Comparison of ENCODE assay signal across 8 mouse cellular contexts in the genomic region with DNA sequence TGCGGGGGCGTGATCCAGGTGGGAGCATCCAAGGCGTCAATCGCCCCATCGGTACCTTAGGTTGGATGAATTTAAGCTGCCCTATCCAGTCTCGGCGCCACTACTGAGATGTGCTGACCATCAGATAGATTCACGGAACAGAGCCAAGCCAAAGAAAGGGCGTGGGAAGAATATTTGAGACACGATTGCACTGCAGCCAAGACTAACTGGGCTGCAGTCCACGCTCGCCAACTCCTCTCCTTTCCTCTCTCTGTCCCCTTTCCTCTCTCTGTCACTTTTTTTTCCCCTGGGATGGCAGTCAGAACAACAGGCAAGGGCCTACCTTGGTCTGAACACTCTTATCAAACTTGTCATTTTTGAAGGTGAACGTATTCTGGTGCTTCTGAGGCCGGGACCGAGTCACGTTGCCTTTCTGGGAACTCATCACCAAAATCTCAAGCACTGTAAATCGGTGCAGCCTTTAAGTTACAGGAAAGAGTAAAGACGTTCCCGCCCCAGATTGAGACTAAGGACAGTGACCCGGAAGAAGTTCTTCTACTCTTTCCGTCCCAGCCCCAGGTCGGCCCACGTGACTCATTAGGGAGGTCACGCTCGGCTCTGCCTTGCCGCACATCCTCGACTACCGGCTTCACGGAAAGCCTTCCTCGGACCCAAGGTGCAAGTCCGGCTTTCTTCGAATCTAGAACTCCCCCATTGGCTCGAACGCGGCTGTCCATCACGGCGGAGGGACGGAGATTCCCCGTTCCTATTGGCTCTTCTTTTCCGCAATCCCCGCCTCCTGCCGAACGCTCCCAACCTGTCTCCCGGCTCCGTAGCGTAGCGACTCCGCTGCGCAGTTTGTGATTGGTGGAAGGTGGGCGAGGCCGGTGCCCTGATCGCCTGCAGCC. TPM values are rescaled to one million over a fixed set of nuclear protein-coding genes. Genes with fewer than 3 reads are reported as not detected.
DNase-seq lines count a peak whose midpoint lies in the region; ATAC-seq and TF ChIP-seq lines count a peak whose summit lies in the region.

A gene (minus strand): TSS at position 692 of the 887 bp plus-strand sequence.

- H3K9me3 ChIP-seq in ES-E14 (ENCODE audit: control insufficient read depth, insufficient read depth, low read depth, low read length): no peaks in the 10 kb centered on the region
- no peaks in the 10 kb centered on the region for H3K9me3 ChIP-seq in forebrain, embryonic 15.5 days

- DNase-seq in ES-E14 (ENCODE audit: low read depth, low spot score): peak; percentile 95
- DNase-seq in cerebellum, adult 11-12 months: peak; percentile 99
- peak; percentile 96 for DNase-seq in heart, postnatal 25 days (ENCODE audit: low spot score)
- peak; percentile 94 to 97 for DNase-seq in layer of hippocampus, adult 18-20 months (ENCODE audit: low spot score in 2 of 2)
- DNase-seq in lung, adult 2 months: peak; percentile 96
- peak; percentile 93 to 96 for DNase-seq in thymus, adult 18-20 months

- no peak for TF ChIP-seq CTCF in lung, adult 2 months (IDR thresholded peaks at IDR 0.05; ENCODE audit: insufficient read depth, low read length)

- H3K4me2 ChIP-seq in forebrain, embryonic 15.5 days (replicated peaks): peak within 1 kb of the TSS; percentile 79

- peak within 1 kb of the TSS; percentile 79 for H3K27ac ChIP-seq in ES-E14 (ENCODE audit: insufficient read depth, low read depth, low read length, poor library complexity, severe bottlenecking)
- peak within 1 kb of the TSS; percentile 98 for H3K27ac ChIP-seq in forebrain, embryonic 15.5 days (replicated peaks)

- intact Hi-C loops in heart, postnatal 25 days (cut with DNase I): loop anchor here (5.0 kb wide), 2 partner anchors 80 to 85 kb away; no protein-coding TSS in a partner anchor

- 5% methylated on average over 52 of the region's 52 CpGs for WGBS in forebrain, embryonic 15.5 days
- 4% methylated on average over 52 of the region's 52 CpGs for WGBS in lung, adult 2 months

- H3K27me3 ChIP-seq in forebrain, embryonic 15.5 days: no peaks in the 10 kb centered on the region

- peak; percentile 99 for ATAC-seq in forebrain, embryonic 15.5 days (replicated peaks)
- ATAC-seq in neutrophil, adult 5-6 weeks (ENCODE audit: extremely low read depth, insufficient number of reproducible peaks, low FRiP score, poor library complexity, severe bottlenecking): peak; percentile 94

- TF ChIP-seq POLR2A in lung, adult 2 months (IDR thresholded peaks at IDR 0.05; ENCODE audit: borderline replicate concordance, extremely low read depth, low read depth, low read length): peak; percentile 38; the same call in 1 of the 2 replicates

- H3K36me3 ChIP-seq in ES-E14 (ENCODE audit: control insufficient read depth, insufficient read depth, low read length, poor library complexity, severe bottlenecking): no peaks in the 10 kb centered on the region; the same call in 1 of the 2 replicates
- no peaks in the 10 kb centered on the region for H3K36me3 ChIP-seq in forebrain, embryonic 15.5 days

- peaks cover 8 to 9% of the 10 kb centered on the region in 2 experiments; a peak in 3 of 4 replicates for H3K4me1 ChIP-seq in ES-E14 (ENCODE audit: control insufficient read depth in 2 of 2, insufficient read depth in 2 of 2, low read length in 2 of 2, poor library complexity in 1 of 2)
- H3K4me1 ChIP-seq in forebrain, embryonic 15.5 days: peaks cover 33% of the 10 kb centered on the region
- peaks cover 11% of the 10 kb centered on the region for H3K4me1 ChIP-seq in lung, adult 2 months (ENCODE audit: control insufficient read depth, insufficient read depth, low read length)

- peak within 1 kb of the TSS; percentile 78 to 99 for H3K4me3 ChIP-seq in ES-E14 (ENCODE audit: insufficient read depth in 1 of 2, low read depth in 1 of 2, low read length in 2 of 2, poor library complexity in 1 of 2, severe bottlenecking in 1 of 2)
- H3K4me3 ChIP-seq in forebrain, embryonic 15.5 days: peak within 1 kb of the TSS; percentile 95
- peak within 1 kb of the TSS; percentile 63 for H3K4me3 ChIP-seq in lung, adult 2 months (replicated peaks; ENCODE audit: extremely low read depth, low read depth, low read length)

- in situ Hi-C loops in ES-E14 (cut with MboI; ENCODE audit: low sequenced_read_pairs in 2 of 2, unreplicated experiment in 2 of 2): no loop called here

- peak within 1 kb of the TSS; percentile 96 for H3K9ac ChIP-seq in ES-E14 (ENCODE audit: insufficient read depth, low read depth, low read length, poor library complexity, severe bottlenecking)
- peak within 1 kb of the TSS; percentile 96 for H3K9ac ChIP-seq in forebrain, embryonic 15.5 days (replicated peaks)

TF ChIP-seq in ES-E14, 5 proteins besides CTCF, POLR2A, EP300 and RAD21:
- peak; percentile 81 for TF ChIP-seq HCFC1 (IDR thresholded peaks at IDR 0.05; ENCODE audit: borderline replicate concordance, insufficient read depth, low read length)
- no peak for TF ChIP-seq MAFK (IDR thresholded peaks at IDR 0.05; ENCODE audit: insufficient read depth, low read depth, low read length)
- peak; percentile 71; the same call in 1 of the 2 replicates for TF ChIP-seq CHD2 (IDR thresholded peaks at IDR 0.05; ENCODE audit: low read depth, low read length)
- TF ChIP-seq ZNF384 (IDR thresholded peaks at IDR 0.05; ENCODE audit: low read depth, low read length): no peak

RNA-seq across cellular contexts. Expression of the gene that starts here (rescaled TPM):
- 34.6 and 38.9 TPM in 2 replicates for total RNA-seq in ES-E14 (2012; rRNA removed)
- polyA plus RNA-seq in forebrain, embryonic 15.5 days (2015; fragmentation: Nextera tagmentation; extraction: Ambion mirVana): 56.8 and 57.7 TPM in 2 replicates
- total RNA-seq in heart, postnatal 25 days (2021): 10 to 100 TPM; 13.2 to 14.6 TPM
- 10 to 100 TPM; 23.2 to 29.0 TPM for total RNA-seq in layer of hippocampus, adult 18-20 months (2021)
- polyA plus RNA-seq in lung, adult 2 months (2012; rRNA removed): 3.5 and 6.1 TPM in 2 replicates
- total RNA-seq in neutrophil, adult 5-6 weeks (2017): 116 and 172 TPM in 2 replicates

Comparison
In these comparisons a context has a peak if more than half of its experiments do, and no peak if none do; other contexts are left out.
1. Peak in every context shown above with its lines: DNase-seq, ATAC-seq, H3K4me3 ChIP-seq and H3K27ac ChIP-seq.